Mouse (Mus musculus) heart, embryonic 14.5 days (tissue): ENCODE results near the gene Eid1. TPM values are rescaled to one million over a fixed set of nuclear protein-coding genes. Genes with fewer than 3 reads are reported as not detected.

Experiments
- ATAC-seq: fragments of 200-750 bp; cut with Nextera tagmentation; 2 replicates; pipeline ENCODE4 v1.8.0; 2017; ENCODE audit warnings: low read depth, moderate TSS enrichment; ENCODE audit not compliant: insufficient number of reproducible peaks, insufficient read depth, low FRiP score
- H3K27ac ChIP-seq, 2 experiments: fragments of 200-500 bp in 1 of 2; fragments of 300-500 bp in 1 of 2; sonication (generic) in 1 of 2; replicated peaks in 1 of 2; 2 replicates each; pipeline ENCODE4 v1.5.1; 2012 to 2014; ENCODE audit warnings: low read depth in 2 of 2, low read length in 2 of 2, control low read depth in 1 of 2, mild to moderate bottlenecking in 1 of 2, mixed read lengths in 1 of 2; ENCODE audit not compliant: control insufficient read depth in 1 of 2, insufficient read depth in 1 of 2
- H3K27me3 ChIP-seq: fragments of 300-500 bp; sonication (generic); 2 replicates; pipeline ENCODE4 v1.6.1; 2014; ENCODE audit warnings: mild to moderate bottlenecking, low read length, control low read depth; ENCODE audit not compliant: control insufficient read depth, insufficient read depth
- H3K36me3 ChIP-seq: fragments of 300-500 bp; sonication (generic); 2 replicates; pipeline ENCODE4 v1.6.1; 2014; ENCODE audit warnings: mild to moderate bottlenecking, control low read depth, low read length, mixed read lengths; ENCODE audit not compliant: control insufficient read depth, insufficient read depth
- H3K4me1 ChIP-seq, 2 experiments: fragments of 200-500 bp in 1 of 2; fragments of 300-500 bp in 1 of 2; sonication (generic) in 1 of 2; 2 replicates each; pipeline ENCODE4 v1.6.1; 2012 to 2014; ENCODE audit warnings: low read length in 2 of 2, control low read depth in 1 of 2, mixed read lengths in 1 of 2; ENCODE audit not compliant: control insufficient read depth in 2 of 2, insufficient read depth in 2 of 2
- H3K4me2 ChIP-seq: fragments of 300-500 bp; sonication (generic); 2 replicates; pipeline ENCODE4 v1.6.1; 2014; ENCODE audit warnings: mild to moderate bottlenecking, low read length
- H3K4me3 ChIP-seq, 2 experiments: fragments of 200-500 bp in 1 of 2; fragments of 300-500 bp in 1 of 2; sonication (generic) in 1 of 2; 2 replicates each; pipeline ENCODE4 v1.5.1; 2012 to 2014; ENCODE audit warnings: low read length in 2 of 2, mild to moderate bottlenecking in 2 of 2, control low read depth in 1 of 2, low read depth in 1 of 2, moderate library complexity in 1 of 2; ENCODE audit not compliant: control insufficient read depth in 1 of 2, insufficient read depth in 1 of 2
- H3K9ac ChIP-seq: fragments of 300-500 bp; sonication (generic); 2 replicates; pipeline ENCODE4 v1.6.1; 2014; ENCODE audit warnings: mild to moderate bottlenecking, low read length
- H3K9me3 ChIP-seq: fragments of 300-500 bp; sonication (generic); 2 replicates; pipeline ENCODE4 v1.6.1; 2016; ENCODE audit warnings: low read length, control low read depth; ENCODE audit not compliant: control insufficient read depth
- WGBS: fragments of 180-500 bp; shearing (Covaris S2); extraction: QIAGEN DNeasy Blood & Tissue Kit; methylation state at CpG from one replicate; pipeline ENCODE4 v1.1.7; 2014; 5-methylcytosine and 5-hydroxymethylcytosine counted together
- polyA plus RNA-seq: library from polyadenylated mRNA; unstranded; fragments of >200 nt; fragmentation: Nextera tagmentation; extraction: Ambion mirVana; gene quantifications from 2 replicates; pipeline ENCODE4 v1.2.1, GENCODE M21; 2014

The Eid1 gene
- polyA plus RNA-seq, 1 experiment from 2014 or later: 208 TPM

DNA sequence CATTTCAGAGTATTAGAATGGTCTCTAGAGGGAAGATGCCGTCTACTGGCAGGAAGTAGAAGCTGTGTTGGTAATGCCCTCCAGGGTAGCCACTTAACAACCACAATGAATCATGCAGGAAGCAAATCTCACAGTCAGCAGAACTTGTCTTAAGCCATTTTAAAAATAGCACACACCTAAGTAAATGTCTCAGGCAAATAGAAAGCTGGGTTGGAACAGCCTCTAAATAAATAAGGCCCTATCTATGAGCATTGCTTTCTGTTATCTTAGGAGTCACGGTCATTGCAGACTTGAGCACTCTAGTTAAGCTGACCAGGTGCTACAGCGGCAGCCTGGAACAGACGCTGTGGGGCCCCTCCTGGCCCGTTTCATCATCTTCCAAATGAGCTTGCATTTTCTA lies 5.7 kb upstream of the Eid1 start:
- Histone ChIP-seq H3K36me3 (no peaks in the 10 kb centered on the region), H3K9ac (0 out of 2 replicates have a peak overlapping the region, but pooled peaks have one; percentile 2), H3K4me3 (no peak overlapping the region), H3K27me3 (no peaks in the 10 kb centered on the region), H3K4me2 (peak overlapping the region; percentile 35), H3K9me3 (no peaks in the 10 kb centered on the region), H3K4me1 (peaks cover 0 to 6% of the 10 kb centered on the region in 2 experiments; a peak in 2 of 4 replicates), H3K27ac (no peak overlapping the region)
- ATAC-seq: no peak
- WGBS: 7% methylated on average over 5 of the region's 5 CpGs

DNA sequence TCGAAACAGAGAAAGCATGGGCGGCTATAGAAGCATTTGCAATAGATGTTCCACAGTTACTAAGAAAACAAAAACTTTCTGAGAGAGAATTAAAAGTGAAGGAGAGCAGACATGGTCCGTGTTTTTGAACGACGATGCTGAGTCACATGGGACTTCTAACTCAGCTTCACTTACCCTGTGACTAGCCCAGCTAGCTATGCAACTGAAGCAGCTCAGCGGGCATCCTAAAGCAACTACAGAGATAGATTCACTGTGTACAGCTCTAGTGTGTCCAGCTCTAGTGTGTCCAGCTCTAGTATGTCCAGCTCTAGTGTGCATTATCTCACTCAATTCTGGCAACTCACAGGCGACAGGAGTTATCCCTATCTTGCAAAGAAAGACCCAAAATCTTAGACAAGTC lies 5.2 kb upstream of the Eid1 start:
- Histone ChIP-seq H3K9me3 (no peaks in the 10 kb centered on the region), H3K4me2 (no peak overlapping the region), H3K4me1 (peaks cover 2 to 6% of the 10 kb centered on the region in 2 experiments; a peak in 3 of 4 replicates), H3K27ac (no peak overlapping the region), H3K4me3 (no peak overlapping the region), H3K36me3 (no peaks in the 10 kb centered on the region), H3K9ac (no peak overlapping the region), H3K27me3 (no peaks in the 10 kb centered on the region)
- WGBS: 70% methylated on average over 7 of the region's 7 CpGs
- no peak for ATAC-seq

DNA sequence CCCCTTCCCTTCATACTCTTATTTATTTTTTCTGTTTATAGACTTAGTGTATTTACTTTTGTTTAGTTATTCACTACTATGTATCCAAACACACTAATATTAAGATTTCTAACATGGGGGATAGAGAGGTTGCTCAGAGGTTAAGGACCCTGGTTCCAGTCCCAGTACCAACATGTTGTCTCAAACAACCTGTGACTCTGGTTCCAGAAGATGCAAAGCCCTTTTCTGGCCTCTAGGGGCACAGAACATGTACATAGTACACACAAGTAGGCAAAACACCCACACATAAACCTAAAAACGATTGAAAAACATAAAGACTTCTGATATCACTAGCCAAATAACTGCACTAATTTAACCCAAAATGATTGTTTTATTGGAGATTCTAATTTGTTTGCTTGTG lies 2.0 kb upstream of the Eid1 start:
- H3K4me3 ChIP-seq: no peak overlapping the region
- no peak overlapping the region for H3K4me2 ChIP-seq
- H3K4me1 ChIP-seq: peaks cover 5 to 12% of the 10 kb centered on the region in 2 experiments
- no peak overlapping the region for H3K27ac ChIP-seq
- no peak overlapping the region for H3K9ac ChIP-seq
- H3K27me3 ChIP-seq: no peaks in the 10 kb centered on the region
- H3K9me3 ChIP-seq: no peaks in the 10 kb centered on the region
- WGBS: 49% methylated on average over 1 of the region's 1 CpGs
- no peaks in the 10 kb centered on the region for H3K36me3 ChIP-seq
- ATAC-seq: no peak

DNA sequence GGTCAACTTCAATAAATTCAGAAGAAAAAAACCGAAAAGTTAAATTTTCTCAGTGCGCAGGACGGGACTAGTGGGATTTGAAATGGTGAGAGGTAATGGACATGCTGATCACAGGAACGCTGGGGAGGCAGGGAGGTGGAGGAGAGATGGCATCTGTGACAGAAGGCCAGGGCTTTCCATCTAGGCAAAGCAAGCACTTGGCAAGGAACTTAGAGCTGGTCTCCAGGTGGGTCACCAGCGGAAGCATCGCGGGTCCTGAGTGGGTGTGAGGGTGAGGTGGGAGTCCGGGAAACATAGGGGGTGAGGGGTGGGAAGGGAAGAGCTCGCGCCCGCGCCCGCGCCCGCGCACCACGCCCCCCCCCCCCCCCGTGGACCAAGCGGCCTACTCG lies 333 bp upstream of the Eid1 start:
- Histone ChIP-seq H3K9ac (peak overlapping the region; percentile 83), H3K4me2 (peak overlapping the region; percentile 85), H3K36me3 (no peaks in the 10 kb centered on the region), H3K27ac (peak overlapping the region; percentile 78 to 88), H3K4me3 (peak overlapping the region; percentile 57 to 71), H3K27me3 (no peaks in the 10 kb centered on the region), H3K4me1 (peaks cover 5 to 6% of the 10 kb centered on the region in 2 experiments), H3K9me3 (no peaks in the 10 kb centered on the region)
- WGBS: 28% methylated on average over 9 of the region's 20 CpGs
- ATAC-seq: no peak

DNA sequence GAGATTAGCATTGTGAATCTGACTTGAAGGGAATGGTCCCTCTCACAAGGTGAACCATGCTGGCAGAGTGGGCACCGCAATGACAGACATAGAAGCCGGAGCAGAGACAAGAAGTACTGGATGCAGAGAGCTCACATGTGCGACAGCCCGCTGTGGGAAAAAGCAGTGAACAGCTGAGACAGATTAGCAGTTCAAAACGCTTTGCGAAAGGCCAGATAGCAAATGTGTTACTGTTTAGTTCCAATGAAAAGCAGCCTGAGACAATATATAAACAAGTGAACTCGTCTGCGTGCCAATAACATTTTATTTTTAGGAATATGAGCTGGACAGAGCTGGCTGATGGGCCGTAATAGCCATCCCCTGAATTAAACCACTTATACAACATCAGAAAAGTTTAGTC lies 8.9 kb downstream of the Eid1 start:
- 61% methylated on average over 9 of the region's 9 CpGs for WGBS
- no peaks in the 10 kb centered on the region for H3K36me3 ChIP-seq
- H3K27me3 ChIP-seq: no peaks in the 10 kb centered on the region
- H3K4me2 ChIP-seq: no peak overlapping the region
- no peak overlapping the region for H3K27ac ChIP-seq
- ATAC-seq: no peak
- no peak overlapping the region for H3K4me3 ChIP-seq
- no peaks in the 10 kb centered on the region for H3K9me3 ChIP-seq
- no peak overlapping the region for H3K9ac ChIP-seq
- peaks cover 0 to 2% of the 10 kb centered on the region in 2 experiments; a peak in 1 of 4 replicates for H3K4me1 ChIP-seq

DNA sequence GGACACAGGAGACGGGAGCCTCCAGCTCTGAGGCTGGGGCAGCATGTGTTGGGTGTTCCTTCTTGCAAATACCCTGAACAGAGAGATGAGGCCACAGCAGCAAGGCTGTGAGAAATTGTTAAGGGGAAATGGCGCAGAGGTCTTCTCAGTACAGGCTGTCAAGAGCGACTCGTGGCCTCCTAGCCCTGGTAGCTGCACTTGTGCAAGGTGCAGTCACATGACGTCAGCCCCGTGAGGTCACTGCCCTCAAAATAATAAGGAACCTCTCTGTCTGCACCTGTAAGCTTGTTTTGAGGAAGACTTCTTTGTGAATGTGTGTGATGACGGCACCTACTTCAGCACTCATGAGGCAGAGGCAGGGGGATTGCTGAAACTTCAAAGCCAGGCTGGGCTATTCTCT lies 11.0 kb downstream of the Eid1 start:
- no peaks in the 10 kb centered on the region for H3K9me3 ChIP-seq
- no peaks in the 10 kb centered on the region for H3K36me3 ChIP-seq
- H3K27me3 ChIP-seq: no peaks in the 10 kb centered on the region
- no peak overlapping the region for H3K9ac ChIP-seq
- WGBS: 80% methylated on average over 7 of the region's 7 CpGs
- peaks cover 0 to 2% of the 10 kb centered on the region in 2 experiments; a peak in 1 of 4 replicates for H3K4me1 ChIP-seq
- H3K4me2 ChIP-seq: no peak overlapping the region
- H3K4me3 ChIP-seq: no peak overlapping the region
- H3K27ac ChIP-seq: no peak overlapping the region
- ATAC-seq: no peak

DNA sequence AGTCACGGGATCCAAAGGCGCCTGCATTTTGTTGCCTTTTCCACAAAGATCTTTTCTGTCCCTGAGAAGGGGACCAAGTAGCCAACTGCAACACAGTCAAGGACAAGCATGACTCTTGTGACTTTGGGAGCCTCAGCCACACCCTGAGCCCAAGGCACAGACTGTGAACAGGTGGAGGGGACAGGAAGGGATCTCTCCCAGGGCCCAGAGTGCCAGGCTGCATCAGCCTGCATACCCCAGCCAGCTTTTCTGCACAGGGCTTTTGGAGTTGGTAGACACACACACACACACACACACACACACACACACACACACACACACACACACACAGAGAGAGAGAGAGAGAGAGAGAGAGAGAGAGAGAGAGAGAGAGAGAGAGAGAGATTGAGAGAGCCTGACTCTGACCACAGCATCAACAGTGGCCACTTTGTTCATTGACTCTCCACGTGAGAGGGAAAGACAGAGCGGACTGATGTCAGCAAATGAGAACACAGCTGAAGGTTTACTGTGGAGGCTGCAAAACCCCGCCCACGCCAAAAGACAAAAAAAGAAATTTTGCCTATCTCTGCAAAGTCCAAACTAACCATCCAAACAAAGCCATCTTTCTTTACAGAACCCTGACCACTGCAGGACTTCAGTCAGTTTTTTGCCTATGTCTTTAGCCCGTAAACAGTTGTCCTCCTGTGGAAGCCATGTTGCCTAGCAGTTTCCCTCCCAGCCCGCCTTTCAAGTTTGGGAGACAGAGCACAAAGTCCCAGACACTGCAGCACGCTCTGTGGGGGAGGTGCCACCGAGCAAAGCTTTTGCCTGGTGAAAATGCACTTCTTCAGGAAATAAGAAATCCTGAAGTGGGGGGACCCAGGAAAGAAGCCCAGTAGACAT lies 11.9 kb downstream of the Eid1 start:
- no peak overlapping the region for H3K4me2 ChIP-seq
- H3K27me3 ChIP-seq: no peaks in the 10 kb centered on the region
- no peak overlapping the region for H3K9ac ChIP-seq
- 56% methylated on average over 10 of the region's 10 CpGs for WGBS
- H3K36me3 ChIP-seq: no peaks in the 10 kb centered on the region
- H3K9me3 ChIP-seq: no peaks in the 10 kb centered on the region
- peak overlapping the region in 1 of 2 experiments; percentile 4; a peak in 1 of 4 replicates for H3K27ac ChIP-seq
- peaks cover 0 to 2% of the 10 kb centered on the region in 2 experiments; a peak in 1 of 4 replicates for H3K4me1 ChIP-seq
- H3K4me3 ChIP-seq: no peak overlapping the region
- ATAC-seq: no peak
